Mouse (Mus musculus) embryonic facial prominence, embryonic 12.5 days (tissue): ENCODE measurements around the gene Angel1. TPM values are rescaled to one million over a fixed set of nuclear protein-coding genes. Genes with fewer than 3 reads are reported as not detected.
A peak's percentile ranks its signal among the peaks of the same experiment; 100 is the strongest.

Experiments
- ATAC-seq: fragments of 200-750 bp; cut with Nextera tagmentation; 2 replicates; pipeline ENCODE4 v1.8.0; 2017; ENCODE audit not compliant: insufficient number of reproducible peaks, insufficient read depth, low FRiP score, low TSS enrichment
- H3K27ac ChIP-seq: fragments of 300-500 bp; sonication (generic); 2 replicates; pipeline ENCODE4 v1.5.1; 2016; ENCODE audit warnings: mild to moderate bottlenecking
- H3K27me3 ChIP-seq: fragments of 300-500 bp; sonication (generic); 2 replicates; pipeline ENCODE4 v1.6.1; 2016; ENCODE audit warnings: mild to moderate bottlenecking, moderate library complexity
- H3K36me3 ChIP-seq: fragments of 300-500 bp; sonication (generic); 2 replicates; pipeline ENCODE4 v1.6.1; 2016; ENCODE audit warnings: mild to moderate bottlenecking
- H3K4me1 ChIP-seq: fragments of 300-500 bp; sonication (generic); 2 replicates; pipeline ENCODE4 v1.6.1; 2016
- H3K4me2 ChIP-seq: fragments of 300-500 bp; sonication (generic); replicated peaks from 2 replicates; pipeline ENCODE4 v1.6.1; 2016; ENCODE audit warnings: mild to moderate bottlenecking, moderate library complexity
- H3K4me3 ChIP-seq: fragments of 300-500 bp; sonication (generic); 2 replicates; pipeline ENCODE4 v1.5.1; 2016; ENCODE audit warnings: mild to moderate bottlenecking
- H3K9ac ChIP-seq: fragments of 300-500 bp; sonication (generic); 2 replicates; pipeline ENCODE4 v1.6.1; 2016; ENCODE audit warnings: mild to moderate bottlenecking, moderate library complexity
- H3K9me3 ChIP-seq: fragments of 300-500 bp; sonication (generic); 2 replicates; pipeline ENCODE4 v1.6.1; 2016; ENCODE audit warnings: mild to moderate bottlenecking, moderate library complexity
- WGBS: fragments of 180-500 bp; shearing (Covaris S2); methylation state at CpG from one replicate; pipeline ENCODE4 v1.1.7; 2016; 5-methylcytosine and 5-hydroxymethylcytosine counted together
- polyA plus RNA-seq: library from polyadenylated mRNA; unstranded; fragments of >200 nt; fragmentation: Nextera tagmentation; extraction: Ambion mirVana; gene quantifications from 2 replicates; pipeline ENCODE4 v1.2.1, GENCODE M21; 2016

Angel1 gene
- polyA plus RNA-seq, 1 experiment from 2014 or later = 13.9 TPM

DNA sequence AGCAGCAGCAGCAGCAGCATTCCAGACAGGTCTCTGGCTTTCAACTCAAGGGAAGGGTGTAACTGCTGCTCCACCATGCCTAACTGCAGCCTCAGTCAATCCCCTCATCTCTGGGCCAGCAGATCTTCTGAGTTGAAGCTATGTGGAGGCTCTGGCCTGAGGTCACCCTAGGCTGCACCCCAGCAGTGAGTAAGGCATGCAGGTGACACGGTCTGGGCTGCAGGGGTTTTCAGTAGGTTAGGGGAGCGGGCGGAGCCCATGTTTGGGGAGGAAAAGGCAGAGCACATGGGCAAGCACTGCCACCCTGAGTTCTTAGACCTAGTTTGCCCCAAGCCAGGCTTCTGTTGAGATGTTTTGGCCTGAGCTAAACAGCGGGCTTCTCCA lies 25.3 kb downstream of the Angel1 start:
- ATAC-seq = no peak
- 63% methylated on average over 4 of the region's 4 CpGs for WGBS
- Histone ChIP-seq H3K27me3 (no peaks in the 10 kb centered on the region), H3K27ac (peak overlapping the region; percentile 24; the same call in 1 of the 2 replicates), H3K4me3 (no peak overlapping the region), H3K4me1 (peaks cover 12% of the 10 kb centered on the region), H3K4me2 (no peak overlapping the region), H3K36me3 (peaks cover 5% of the 10 kb centered on the region; the same call in 1 of the 2 replicates), H3K9me3 (no peaks in the 10 kb centered on the region), H3K9ac (no peak overlapping the region)

DNA sequence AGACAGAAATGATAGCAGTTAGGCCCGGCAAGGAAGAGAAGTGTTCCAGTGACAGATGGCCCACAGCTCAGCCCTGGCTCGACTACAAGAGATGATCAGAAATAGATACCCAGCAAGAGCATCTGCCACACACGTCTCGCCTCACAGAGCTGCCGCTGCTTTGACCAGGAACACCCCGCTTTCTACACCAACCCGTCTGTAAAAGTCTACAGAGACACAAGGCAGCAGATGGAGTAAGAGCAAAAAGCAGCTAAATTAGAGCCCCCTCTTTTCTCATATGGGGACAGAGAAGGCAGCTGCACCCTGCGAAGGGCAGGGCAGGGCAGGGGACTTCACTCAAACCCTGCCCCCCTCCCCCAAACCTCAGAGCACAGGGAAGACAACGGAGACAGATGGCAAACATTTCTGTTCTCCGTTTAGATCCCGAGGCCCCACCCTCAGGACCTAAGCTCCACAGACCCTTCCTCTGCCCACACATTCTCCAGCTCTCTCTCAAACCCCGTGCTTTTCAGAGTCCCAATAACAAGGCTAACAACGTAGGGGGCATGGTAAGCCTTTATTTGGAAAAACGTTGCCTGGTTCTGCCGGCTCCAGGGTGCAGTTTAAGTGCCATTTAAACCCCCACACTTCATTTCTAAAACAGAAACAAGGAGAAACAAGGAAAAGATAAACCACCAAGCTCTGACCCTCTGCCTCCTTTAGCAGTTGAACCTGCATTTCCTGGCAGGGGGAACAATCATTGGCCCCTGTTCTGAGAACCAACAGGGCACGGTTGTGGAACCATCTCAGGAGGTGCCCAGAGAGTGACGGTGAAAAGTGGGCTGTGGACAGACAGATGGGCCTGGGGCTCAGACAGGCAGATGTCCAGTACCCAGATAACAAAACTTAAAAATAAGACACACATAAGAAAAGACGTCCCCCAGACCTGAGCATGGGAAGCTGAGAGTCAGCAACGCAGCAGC lies 26.0 kb downstream of the Angel1 start:
- Histone ChIP-seq H3K9me3 (no peaks in the 10 kb centered on the region), H3K36me3 (peaks cover 7% of the 10 kb centered on the region; the same call in 1 of the 2 replicates), H3K4me2 (no peak overlapping the region), H3K27ac (peak overlapping the region; percentile 24; the same call in 1 of the 2 replicates), H3K4me1 (peaks cover 12% of the 10 kb centered on the region), H3K4me3 (no peak overlapping the region), H3K27me3 (no peaks in the 10 kb centered on the region), H3K9ac (no peak overlapping the region)
- ATAC-seq = peak; percentile 37; the same call in 1 of the 2 replicates
- WGBS = 32% methylated on average over 19 of the region's 19 CpGs

DNA sequence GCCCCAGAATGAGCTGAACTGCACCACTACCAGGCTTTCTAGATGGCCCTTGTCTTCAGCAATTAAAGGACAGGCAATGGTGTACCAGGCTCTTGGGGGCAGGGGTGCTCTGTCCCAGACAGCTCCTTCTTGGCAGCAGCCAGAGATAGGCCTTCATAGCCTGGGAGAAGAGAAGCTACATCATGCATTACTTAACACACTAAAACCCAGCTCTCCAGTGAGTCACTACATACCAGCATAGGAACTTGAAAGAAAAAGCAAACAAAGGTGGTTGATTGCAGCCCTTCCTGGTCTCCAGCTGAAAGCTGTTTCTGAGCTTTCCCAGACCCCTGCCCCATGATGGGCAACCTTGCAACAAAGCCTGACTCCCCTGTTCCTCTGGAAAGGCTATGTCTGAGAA lies 27.7 kb downstream of the Angel1 start:
- Histone ChIP-seq H3K27me3 (no peaks in the 10 kb centered on the region), H3K27ac (no peak overlapping the region), H3K4me1 (peaks cover 12% of the 10 kb centered on the region), H3K4me2 (no peak overlapping the region), H3K36me3 (peaks cover 21% of the 10 kb centered on the region; the same call in 1 of the 2 replicates), H3K4me3 (no peak overlapping the region), H3K9ac (no peak overlapping the region), H3K9me3 (no peaks in the 10 kb centered on the region)
- ATAC-seq = no peak

DNA sequence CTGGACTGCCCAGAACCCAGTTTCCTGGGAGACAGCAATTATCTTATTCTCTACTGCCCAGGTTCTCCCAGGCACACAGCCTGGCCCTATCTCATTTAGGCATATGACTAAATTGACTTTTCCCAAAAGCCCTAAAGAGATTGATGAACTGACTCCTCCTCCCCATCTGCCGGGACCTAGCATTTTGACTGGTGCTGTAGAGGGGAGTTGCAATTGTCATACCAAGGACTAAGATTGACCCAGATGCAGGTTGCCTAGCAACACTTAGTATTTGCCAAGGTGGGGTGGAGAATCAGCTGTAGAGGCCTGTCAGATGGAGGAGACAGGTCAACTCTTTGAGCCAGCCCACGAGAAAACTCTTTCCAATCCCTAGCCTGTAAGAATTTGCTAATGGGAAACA lies 28.3 kb downstream of the Angel1 start:
- peaks cover 21% of the 10 kb centered on the region; the same call in 1 of the 2 replicates for H3K36me3 ChIP-seq
- ATAC-seq = no peak
- WGBS = 86% methylated on average over 2 of the region's 2 CpGs

DNA sequence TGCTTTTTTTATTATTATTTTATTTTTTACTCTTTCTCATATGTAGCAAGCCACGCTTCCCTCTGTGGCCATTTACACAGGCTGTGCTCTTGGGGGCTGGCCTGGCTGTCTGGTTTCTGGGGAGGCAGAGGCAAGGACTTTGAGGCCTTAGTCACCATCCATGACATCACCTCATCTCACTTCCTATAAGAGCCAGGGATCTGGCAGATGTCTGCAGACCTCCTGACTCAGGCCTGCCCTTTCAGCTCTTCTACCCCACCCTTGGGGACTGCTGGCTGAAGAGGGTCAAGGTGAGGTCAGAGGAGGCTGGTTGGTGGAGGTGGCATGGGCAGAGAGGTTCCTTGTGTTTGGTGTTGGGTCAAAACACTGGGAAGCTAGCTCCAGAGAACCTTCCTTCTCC lies 31.8 kb downstream of the Angel1 start:
- Histone ChIP-seq H3K9me3 (no peaks in the 10 kb centered on the region), H3K9ac (no peak overlapping the region), H3K36me3 (peaks cover 26% of the 10 kb centered on the region; the same call in 1 of the 2 replicates), H3K4me1 (no peaks in the 10 kb centered on the region), H3K4me2 (no peak overlapping the region), H3K4me3 (no peak overlapping the region), H3K27me3 (no peaks in the 10 kb centered on the region), H3K27ac (no peak overlapping the region)
- 85% methylated on average over 1 of the region's 1 CpGs for WGBS
- ATAC-seq = no peak

More for the DNA sequence above, 28.3 kb downstream of the Angel1 start:
- Histone ChIP-seq H3K4me2 (no peak overlapping the region), H3K9me3 (no peaks in the 10 kb centered on the region), H3K27ac (no peak overlapping the region), H3K4me1 (peaks cover 12% of the 10 kb centered on the region), H3K9ac (no peak overlapping the region), H3K27me3 (no peaks in the 10 kb centered on the region), H3K4me3 (no peak overlapping the region)

DNA sequence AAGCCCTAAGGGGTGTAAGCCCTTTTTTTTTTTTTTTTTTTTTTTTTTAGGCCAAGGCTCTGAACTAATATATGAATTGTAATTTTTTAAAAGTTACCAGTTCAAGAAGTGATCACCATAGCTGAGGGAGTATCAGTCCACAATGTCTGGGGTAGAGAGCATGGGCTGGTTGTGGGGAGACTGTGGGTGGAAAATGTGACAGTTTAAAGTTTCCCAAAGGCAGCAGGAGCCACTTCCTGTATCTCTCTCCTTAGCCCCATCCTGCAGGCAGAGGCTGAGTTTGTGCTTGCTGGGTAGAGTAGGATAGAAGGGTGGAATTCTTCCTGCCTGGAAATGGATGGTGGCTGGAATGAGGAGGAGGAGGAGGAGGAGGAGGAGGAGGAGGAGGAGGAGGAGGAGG lies 32.9 kb downstream of the Angel1 start:
- H3K4me2 ChIP-seq = no peak overlapping the region
- no peak overlapping the region for H3K9ac ChIP-seq
- no peak overlapping the region for H3K27ac ChIP-seq
- H3K9me3 ChIP-seq = no peaks in the 10 kb centered on the region
- ATAC-seq = no peak
- H3K36me3 ChIP-seq = peaks cover 33% of the 10 kb centered on the region
- no peaks in the 10 kb centered on the region for H3K27me3 ChIP-seq
- no peaks in the 10 kb centered on the region for H3K4me1 ChIP-seq
- H3K4me3 ChIP-seq = no peak overlapping the region

DNA sequence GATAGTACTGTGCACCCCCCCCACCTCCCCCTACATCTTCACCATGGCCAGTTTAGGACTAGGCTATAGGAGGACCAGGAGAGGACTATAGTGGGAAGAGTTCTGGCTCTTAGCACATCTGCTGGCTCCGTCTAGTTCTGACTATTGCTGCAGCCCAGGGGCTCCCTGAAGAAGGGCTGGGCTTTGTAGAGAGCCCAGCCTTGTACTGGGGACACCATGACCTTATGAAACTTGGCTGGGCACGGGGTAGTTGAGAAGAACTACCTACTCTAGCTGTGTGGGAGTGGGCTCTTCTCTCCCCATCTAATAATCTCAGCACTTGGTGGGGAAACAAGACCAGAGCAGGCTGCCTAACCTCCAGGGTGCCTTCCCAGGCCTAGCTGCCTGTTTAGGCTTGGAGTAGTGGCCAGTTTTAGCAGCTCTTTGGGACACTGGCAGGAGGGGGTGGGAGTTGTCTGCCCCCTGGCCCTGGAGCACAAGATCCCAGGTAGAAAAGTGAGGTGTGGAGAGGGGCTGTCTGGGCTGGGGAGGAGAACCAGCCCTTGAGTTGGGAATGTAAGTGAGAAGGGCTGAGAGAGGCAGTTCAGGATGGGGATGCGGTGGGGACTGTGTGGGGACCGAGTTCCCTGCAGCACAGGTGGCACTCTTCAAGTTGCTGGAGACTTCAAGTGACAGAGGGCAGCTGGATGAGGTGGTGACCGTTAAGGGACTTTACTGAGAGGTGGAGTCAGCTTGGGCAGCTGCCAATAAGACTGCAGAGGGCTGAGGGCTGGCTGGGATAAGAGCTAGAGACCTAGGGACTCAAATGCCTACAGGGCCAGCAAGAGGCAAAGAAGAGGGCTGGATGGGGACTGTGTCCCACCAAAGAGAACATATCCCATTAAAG lies 33.5 kb downstream of the Angel1 start:
- Histone ChIP-seq H3K27ac (no peak overlapping the region), H3K4me2 (no peak overlapping the region), H3K4me1 (no peaks in the 10 kb centered on the region), H3K36me3 (peaks cover 38% of the 10 kb centered on the region), H3K9me3 (no peaks in the 10 kb centered on the region), H3K9ac (no peak overlapping the region), H3K27me3 (no peaks in the 10 kb centered on the region), H3K4me3 (no peak overlapping the region)
- ATAC-seq = no peak
- WGBS = 65% methylated on average over 5 of the region's 5 CpGs

DNA sequence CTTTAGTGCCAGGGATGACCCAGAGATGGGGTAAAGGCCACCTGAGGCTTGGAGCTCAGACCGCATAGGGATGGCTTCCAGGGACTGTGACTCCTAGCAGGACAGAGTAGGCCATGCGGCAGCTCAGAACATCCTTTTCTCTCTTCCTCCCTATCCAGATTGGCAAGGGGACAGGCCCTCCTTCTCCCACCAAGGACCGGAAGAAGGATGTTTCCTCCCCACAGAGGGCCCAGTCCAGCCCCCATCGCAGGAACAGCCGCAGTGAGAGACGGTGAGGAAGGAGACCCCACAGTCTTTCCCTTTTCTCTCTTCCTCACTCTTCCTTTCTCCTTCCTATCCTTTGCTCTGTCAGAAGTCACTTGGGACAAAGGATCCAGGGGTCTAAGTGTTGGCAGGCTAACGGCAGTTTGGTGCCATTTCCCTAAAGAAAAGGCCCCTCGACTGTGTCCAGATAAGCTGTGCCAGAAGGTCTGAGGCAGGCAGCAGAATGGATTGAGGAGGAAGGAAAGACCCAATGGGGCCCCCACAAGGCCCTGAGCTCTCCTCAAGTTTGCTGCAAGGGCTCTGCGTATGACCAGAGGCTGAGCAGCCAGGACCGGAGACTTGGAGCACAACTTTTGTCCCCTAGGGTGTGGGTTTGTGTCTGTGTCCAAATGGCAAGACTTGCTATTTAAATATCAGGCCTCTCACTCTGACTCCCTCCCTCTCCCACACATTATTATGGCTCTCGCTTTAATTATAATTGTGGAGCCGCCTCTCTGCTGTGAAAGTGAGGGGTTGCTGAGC lies 35.4 kb downstream of the Angel1 start:
- Histone ChIP-seq H3K4me1 (no peaks in the 10 kb centered on the region), H3K36me3 (peaks cover 46% of the 10 kb centered on the region), H3K4me2 (no peak overlapping the region), H3K4me3 (no peak overlapping the region), H3K27me3 (no peaks in the 10 kb centered on the region), H3K9me3 (no peaks in the 10 kb centered on the region), H3K9ac (no peak overlapping the region), H3K27ac (no peak overlapping the region)
- ATAC-seq = no peak
- WGBS = 83% methylated on average over 12 of the region's 12 CpGs

DNA sequence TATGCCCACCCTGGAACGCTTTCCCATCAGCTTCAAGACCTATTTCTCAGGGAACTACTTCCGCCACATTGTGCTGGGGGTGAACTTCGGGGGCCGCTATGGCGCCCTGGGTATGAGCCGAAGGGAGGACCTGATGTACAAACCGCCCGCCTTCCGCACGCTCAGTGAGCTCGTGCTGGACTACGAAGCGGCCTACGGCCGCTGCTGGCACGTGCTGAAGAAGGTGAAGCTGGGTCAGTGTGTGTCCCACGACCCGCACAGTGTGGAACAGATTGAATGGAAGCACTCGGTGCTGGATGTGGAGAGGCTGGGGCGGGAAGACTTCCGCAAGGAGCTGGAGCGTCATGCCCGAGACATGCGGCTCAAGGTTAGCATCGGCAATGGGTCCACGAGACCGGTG lies 37.3 kb downstream of the Angel1 start:
- H3K4me1 ChIP-seq = 0 out of 2 replicates have a peak, but pooled peaks cover 4% of the 10 kb centered on the region
- no peaks in the 10 kb centered on the region for H3K27me3 ChIP-seq
- H3K4me2 ChIP-seq = no peak overlapping the region
- 96% methylated on average over 27 of the region's 27 CpGs for WGBS
- no peaks in the 10 kb centered on the region for H3K9me3 ChIP-seq
- no peak overlapping the region for H3K9ac ChIP-seq
- H3K4me3 ChIP-seq = no peak overlapping the region
- peaks cover 39% of the 10 kb centered on the region for H3K36me3 ChIP-seq
- no peak for ATAC-seq
- H3K27ac ChIP-seq = no peak overlapping the region

DNA sequence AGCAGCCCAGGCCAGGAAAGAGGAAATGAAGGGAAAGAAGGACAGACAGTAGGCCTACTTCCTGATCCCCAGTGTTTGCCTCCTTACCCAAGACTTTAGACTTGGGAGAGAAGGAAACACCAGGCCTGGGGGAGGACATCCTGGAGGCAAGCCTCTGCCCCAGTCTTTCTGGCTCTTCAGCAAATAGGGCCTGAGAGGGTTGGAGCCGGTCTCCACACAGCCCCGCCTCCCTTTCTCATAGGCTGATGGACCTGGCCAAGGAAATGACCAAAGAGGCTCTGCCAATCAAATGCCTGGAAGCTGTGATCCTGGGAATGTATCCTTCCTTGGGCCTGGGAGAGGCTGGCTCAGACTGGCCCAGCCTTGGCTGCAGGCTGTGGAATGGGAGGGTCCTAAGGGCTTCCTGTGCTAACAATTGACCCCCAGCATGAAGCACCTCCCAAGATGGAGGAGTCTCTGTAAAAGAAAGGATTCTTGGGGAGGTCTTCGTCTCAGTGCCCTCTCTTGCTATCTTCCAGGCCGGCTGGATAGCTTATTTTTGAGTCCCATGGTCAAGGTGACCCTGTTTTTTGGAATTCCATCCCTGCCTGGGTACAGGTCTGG lies 38.2 kb downstream of the Angel1 start:
- WGBS = 78% methylated on average over 4 of the region's 4 CpGs
- Histone ChIP-seq H3K9me3 (no peaks in the 10 kb centered on the region), H3K27ac (no peak overlapping the region), H3K36me3 (peaks cover 36% of the 10 kb centered on the region), H3K27me3 (no peaks in the 10 kb centered on the region), H3K4me3 (no peak overlapping the region), H3K9ac (no peak overlapping the region), H3K4me2 (no peak overlapping the region), H3K4me1 (0 out of 2 replicates have a peak, but pooled peaks cover 4% of the 10 kb centered on the region)
- no peak for ATAC-seq
